Mouse (Mus musculus) kidney, embryonic 14.5 days (tissue): ENCODE measurements around the gene Gm11077. TPM values are rescaled to one million over a fixed set of nuclear protein-coding genes. Genes with fewer than 3 reads are reported as not detected.

Experiments used
- ATAC-seq: fragments of 200-750 bp; cut with Nextera tagmentation; 2 replicates; pipeline ENCODE4 v1.8.0; 2017; ENCODE audit warnings: moderate number of reproducible peaks, mild to moderate bottlenecking, moderate TSS enrichment, moderate library complexity; ENCODE audit not compliant: low FRiP score, low TSS enrichment
- H3K27ac ChIP-seq: fragments of 300-500 bp; sonication (generic); 2 replicates; pipeline ENCODE4 v1.5.1; 2014; ENCODE audit warnings: low read depth, mild to moderate bottlenecking, low read length, moderate library complexity, mixed read lengths
- H3K27me3 ChIP-seq: fragments of 300-500 bp; sonication (generic); 2 replicates; pipeline ENCODE4 v1.6.1; 2014; ENCODE audit warnings: mild to moderate bottlenecking, low read length; ENCODE audit not compliant: control insufficient read depth, insufficient read depth
- H3K36me3 ChIP-seq: fragments of 300-500 bp; sonication (generic); 2 replicates; pipeline ENCODE4 v1.6.1; 2014; ENCODE audit warnings: low read length, mixed read lengths; ENCODE audit not compliant: control insufficient read depth, insufficient read depth
- H3K4me1 ChIP-seq: fragments of 300-500 bp; sonication (generic); 2 replicates; pipeline ENCODE4 v1.6.1; 2014; ENCODE audit warnings: low read length, mixed read lengths; ENCODE audit not compliant: control insufficient read depth, insufficient read depth
- H3K4me2 ChIP-seq: fragments of 300-500 bp; sonication (generic); replicated peaks from 2 replicates; pipeline ENCODE4 v1.6.1; 2014; ENCODE audit warnings: low read depth, mild to moderate bottlenecking, low read length
- H3K4me3 ChIP-seq: fragments of 300-500 bp; sonication (generic); 2 replicates; pipeline ENCODE4 v1.5.1; 2014; ENCODE audit warnings: mild to moderate bottlenecking, low read length
- H3K9ac ChIP-seq: fragments of 300-500 bp; sonication (generic); 2 replicates; pipeline ENCODE4 v1.6.1; 2014; ENCODE audit warnings: low read depth, mild to moderate bottlenecking, low read length, moderate library complexity
- H3K9me3 ChIP-seq: fragments of 300-500 bp; sonication (generic); 2 replicates; pipeline ENCODE4 v1.6.1; 2016; ENCODE audit warnings: low read length; ENCODE audit not compliant: control insufficient read depth
- WGBS: fragments of 180-500 bp; shearing (Covaris S2); extraction: QIAGEN DNeasy Blood & Tissue Kit; methylation state at CpG from one replicate; pipeline ENCODE4 v1.1.7; 2014; 5-methylcytosine and 5-hydroxymethylcytosine counted together
- polyA plus RNA-seq: library from polyadenylated mRNA; unstranded; fragments of >200 nt; fragmentation: Nextera tagmentation; extraction: Ambion mirVana; gene quantifications from 2 replicates; pipeline ENCODE4 v1.2.1, GENCODE M21; 2014

The Gm11077 gene
- polyA plus RNA-seq, 1 experiment from 2014 or later = not detected

DNA sequence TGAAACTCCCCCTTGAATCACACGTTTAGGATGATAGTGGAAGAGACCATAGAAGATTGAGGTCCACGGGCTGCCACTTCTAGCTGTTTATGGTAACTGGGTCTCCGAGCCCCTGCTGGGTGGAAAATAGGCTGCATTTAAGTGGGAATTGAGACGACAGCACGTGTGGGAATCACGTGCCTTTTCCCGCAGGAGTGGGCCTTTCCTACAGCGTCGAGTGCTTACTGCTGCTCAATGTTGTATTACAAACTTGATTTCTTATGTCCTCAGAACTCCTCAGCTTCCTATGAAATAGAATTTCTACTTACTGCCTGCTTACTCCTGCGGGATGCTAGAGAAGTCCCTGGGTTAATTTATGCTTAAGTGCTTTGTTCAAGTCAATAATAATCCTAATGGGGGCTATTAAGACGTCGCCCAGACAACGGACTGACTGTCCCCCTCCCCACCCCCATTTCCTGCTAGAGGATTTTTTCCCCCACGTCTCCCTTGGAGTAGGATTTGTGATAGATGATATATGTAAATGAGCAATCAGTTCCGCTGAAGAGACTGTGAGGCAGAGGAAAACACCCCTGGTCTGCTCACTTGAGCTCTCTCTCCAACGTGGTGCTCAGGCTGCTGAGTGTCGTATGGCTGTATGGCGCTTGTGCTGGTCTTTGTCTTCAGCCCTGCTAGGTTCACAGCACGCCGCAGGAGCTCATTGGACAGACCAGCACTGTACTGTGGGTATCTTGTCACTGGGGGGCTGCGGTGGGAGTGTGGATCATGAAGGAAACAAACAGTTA, 40.0 kb downstream of the Gm11077 start:
- Histone ChIP-seq H3K9me3 (no peaks in the 10 kb centered on the region), H3K4me2 (no peak overlapping the region), H3K27me3 (no peaks in the 10 kb centered on the region), H3K27ac (0 out of 2 replicates have a peak overlapping the region, but pooled peaks have one; percentile 11), H3K9ac (peak overlapping the region; percentile 4; the same call in 1 of the 2 replicates), H3K4me1 (0 out of 2 replicates have a peak, but pooled peaks cover 7% of the 10 kb centered on the region), H3K36me3 (no peaks in the 10 kb centered on the region), H3K4me3 (no peak overlapping the region)
- 42% methylated on average over 21 of the region's 21 CpGs for WGBS
- peak; percentile 44 for ATAC-seq

DNA sequence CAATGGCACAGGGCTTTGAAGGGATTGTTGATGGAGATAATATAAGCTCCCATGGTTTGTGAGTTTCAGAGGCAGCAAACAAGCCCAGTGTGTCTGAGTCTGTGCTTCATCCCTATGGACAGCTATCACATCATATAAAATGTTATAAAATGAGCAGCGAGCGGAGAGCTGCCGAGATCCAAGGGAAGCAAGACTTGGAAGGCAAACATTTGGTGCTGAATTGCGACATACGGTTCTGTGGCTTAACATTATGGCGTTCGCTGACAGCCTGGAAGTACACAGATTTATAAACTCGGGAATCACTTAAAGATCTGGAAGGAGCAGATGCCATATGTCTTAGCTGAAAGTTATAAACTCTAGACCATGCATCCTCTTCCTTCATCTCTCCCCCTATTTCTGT, 47.2 kb downstream of the Gm11077 start:
- no peak overlapping the region for H3K4me3 ChIP-seq
- H3K27ac ChIP-seq = no peak overlapping the region
- H3K9me3 ChIP-seq = no peaks in the 10 kb centered on the region
- no peak overlapping the region for H3K9ac ChIP-seq
- H3K27me3 ChIP-seq = no peaks in the 10 kb centered on the region
- H3K4me1 ChIP-seq = no peaks in the 10 kb centered on the region
- no peak overlapping the region for H3K4me2 ChIP-seq
- H3K36me3 ChIP-seq = no peaks in the 10 kb centered on the region
- 76% methylated on average over 8 of the region's 8 CpGs for WGBS
- no peak for ATAC-seq

DNA sequence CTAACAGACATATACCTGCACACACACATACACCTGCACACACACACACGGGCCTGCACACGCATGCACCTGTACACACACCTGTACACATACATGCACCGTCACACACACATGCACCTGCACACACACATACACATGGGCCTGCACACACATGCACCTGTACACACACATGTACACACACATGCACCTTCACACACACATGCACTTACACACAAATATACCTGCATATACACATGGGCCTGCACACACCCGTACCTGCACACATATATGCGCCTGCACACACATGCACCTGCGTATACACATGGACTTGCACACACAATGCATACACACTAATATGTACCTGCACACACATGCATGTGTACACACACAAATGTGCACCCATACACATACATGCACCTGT, 53.4 kb downstream of the Gm11077 start:
- Histone ChIP-seq H3K27ac (no peak overlapping the region), H3K36me3 (no peaks in the 10 kb centered on the region), H3K4me3 (no peak overlapping the region), H3K27me3 (no peaks in the 10 kb centered on the region), H3K4me2 (no peak overlapping the region), H3K4me1 (no peaks in the 10 kb centered on the region), H3K9ac (no peak overlapping the region), H3K9me3 (no peaks in the 10 kb centered on the region)
- 94% methylated on average over 6 of the region's 6 CpGs for WGBS
- ATAC-seq = no peak

DNA sequence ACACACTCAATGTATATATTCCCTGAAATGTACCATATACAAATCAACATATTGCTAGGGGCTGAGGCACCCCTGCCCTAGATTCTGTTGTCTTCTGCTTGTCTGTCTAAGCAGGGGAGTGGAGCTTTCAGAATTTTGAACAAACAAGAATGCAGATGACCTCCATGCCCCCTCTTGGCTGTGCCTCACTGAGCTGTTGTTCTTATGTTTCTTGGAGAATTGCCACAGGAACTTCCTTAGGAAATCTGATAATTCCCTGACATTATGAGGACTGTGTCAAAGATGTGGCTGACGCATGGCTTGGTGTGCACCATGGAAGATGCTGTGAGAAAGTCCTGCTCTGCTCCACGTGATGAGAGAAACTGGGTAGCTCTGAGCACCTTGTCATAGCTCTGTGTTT, 57.0 kb downstream of the Gm11077 start:
- Histone ChIP-seq H3K4me1 (no peaks in the 10 kb centered on the region), H3K27me3 (no peaks in the 10 kb centered on the region), H3K4me2 (no peak overlapping the region), H3K9me3 (no peaks in the 10 kb centered on the region), H3K27ac (no peak overlapping the region; the same call in 1 of the 2 replicates), H3K4me3 (no peak overlapping the region), H3K9ac (no peak overlapping the region), H3K36me3 (no peaks in the 10 kb centered on the region)
- WGBS = 25% methylated on average over 2 of the region's 2 CpGs
- ATAC-seq = peak; percentile 69; the same call in 1 of the 2 replicates

DNA sequence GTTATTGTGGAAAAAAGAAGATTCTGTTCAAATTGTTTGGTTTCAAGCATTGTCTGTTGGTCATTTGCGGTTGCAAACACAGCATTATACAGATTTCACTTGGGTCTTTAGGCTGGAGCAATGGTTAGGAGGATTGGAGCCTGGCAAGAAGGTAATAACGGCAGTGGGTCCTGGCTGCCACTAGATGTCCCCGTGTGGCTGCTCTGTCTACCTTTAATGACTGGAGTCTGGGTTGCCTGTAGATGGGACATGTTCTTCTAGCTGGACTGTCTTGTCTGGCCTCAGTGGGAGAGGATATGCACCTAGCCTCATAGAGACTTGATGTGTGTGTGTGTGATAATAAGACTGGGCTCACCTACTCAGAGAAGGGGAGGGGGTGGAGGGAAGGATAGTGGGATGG, 60.8 kb downstream of the Gm11077 start:
- peak; percentile 54 for ATAC-seq
- 39% methylated on average over 3 of the region's 3 CpGs for WGBS
- no peaks in the 10 kb centered on the region for H3K27me3 ChIP-seq
- no peak overlapping the region for H3K9ac ChIP-seq
- no peak overlapping the region for H3K27ac ChIP-seq
- no peaks in the 10 kb centered on the region for H3K36me3 ChIP-seq
- no peak overlapping the region for H3K4me3 ChIP-seq
- H3K9me3 ChIP-seq = no peaks in the 10 kb centered on the region
- H3K4me2 ChIP-seq = no peak overlapping the region
- no peaks in the 10 kb centered on the region for H3K4me1 ChIP-seq

DNA sequence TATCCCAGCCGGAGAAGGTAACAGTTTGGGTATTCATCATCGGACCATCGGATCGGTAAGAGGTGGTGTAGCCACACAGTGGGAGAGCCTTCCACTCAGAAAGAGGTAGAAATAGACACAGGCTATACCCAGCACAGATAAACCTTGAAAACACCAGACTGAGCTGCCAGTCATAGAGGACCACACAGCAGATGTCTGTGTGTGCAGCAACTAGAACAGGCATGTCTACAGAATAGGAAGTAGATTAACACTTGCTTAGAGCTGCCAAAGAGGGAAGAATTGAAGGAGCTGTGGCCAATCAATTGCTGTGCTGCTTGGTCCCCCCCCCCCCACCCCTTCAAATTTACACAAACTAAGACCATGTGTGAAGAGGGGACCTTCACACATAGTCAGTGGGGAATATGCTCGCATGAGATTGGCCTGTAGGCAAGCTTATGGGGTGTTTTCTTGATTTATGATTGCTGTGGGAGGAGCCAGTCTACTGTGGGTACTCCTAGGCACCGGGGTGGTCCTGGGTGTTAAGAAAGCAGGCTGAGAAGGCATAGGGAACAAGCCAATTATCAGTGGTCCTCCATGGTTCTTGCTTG, 64.7 kb downstream of the Gm11077 start:
- Histone ChIP-seq H3K4me1 (no peaks in the 10 kb centered on the region), H3K27ac (no peak overlapping the region), H3K9me3 (no peaks in the 10 kb centered on the region), H3K9ac (no peak overlapping the region), H3K27me3 (no peaks in the 10 kb centered on the region), H3K4me2 (no peak overlapping the region), H3K36me3 (no peaks in the 10 kb centered on the region), H3K4me3 (no peak overlapping the region)
- WGBS = 82% methylated on average over 6 of the region's 6 CpGs
- no peak for ATAC-seq

DNA sequence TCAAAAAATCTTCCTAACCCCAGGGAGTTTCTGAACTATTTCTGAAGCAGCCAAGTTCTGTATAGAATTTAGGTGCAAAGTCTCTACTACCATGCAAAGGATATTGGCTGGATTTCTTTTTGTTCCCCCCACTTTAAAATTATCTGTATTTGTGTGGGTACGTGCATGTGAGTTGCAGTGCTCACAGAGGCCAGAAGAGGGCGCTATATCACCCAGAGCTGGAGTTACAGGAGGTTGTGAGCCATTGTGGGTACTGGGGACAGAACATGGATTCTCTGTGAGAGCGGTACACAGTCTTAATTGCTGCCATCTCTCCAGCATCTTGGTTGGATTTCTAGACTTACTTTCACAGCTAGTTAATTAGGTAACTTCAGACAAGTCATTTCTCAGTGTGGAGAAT, 69.8 kb downstream of the Gm11077 start:
- Histone ChIP-seq H3K4me3 (no peak overlapping the region), H3K9me3 (no peaks in the 10 kb centered on the region), H3K4me2 (no peak overlapping the region), H3K36me3 (no peaks in the 10 kb centered on the region), H3K4me1 (no peaks in the 10 kb centered on the region), H3K27me3 (no peaks in the 10 kb centered on the region), H3K9ac (no peak overlapping the region), H3K27ac (no peak overlapping the region)
- 70% methylated on average over 3 of the region's 3 CpGs for WGBS
- ATAC-seq = no peak

DNA sequence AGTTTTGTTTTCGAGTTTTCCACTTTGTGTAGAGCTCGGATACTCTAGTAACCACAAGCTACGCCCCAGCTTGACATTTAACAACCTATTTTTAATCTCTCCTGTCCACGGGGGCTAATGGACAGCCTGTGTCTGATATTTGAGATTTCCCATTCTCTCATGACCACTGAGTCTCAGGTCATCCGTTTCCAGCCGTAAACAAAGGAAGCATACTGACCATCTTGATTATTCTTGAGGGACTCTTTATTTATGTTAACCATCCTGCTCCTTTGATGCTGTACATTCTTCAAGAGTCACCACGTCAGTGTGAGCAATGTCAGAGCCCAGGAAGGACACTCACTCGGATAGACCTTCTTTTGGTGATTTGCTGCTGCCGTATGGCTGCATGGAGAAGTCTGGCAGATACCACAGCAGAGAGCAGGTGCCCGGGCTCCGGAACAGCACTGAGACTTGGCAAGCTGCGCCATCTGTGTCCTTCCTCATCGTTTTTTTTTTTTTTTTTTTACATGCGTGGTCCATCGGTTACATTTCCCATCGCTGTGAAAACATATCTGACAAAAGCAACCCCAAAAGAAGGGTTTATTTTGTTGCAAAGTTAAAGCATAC, 70.5 kb downstream of the Gm11077 start:
- ATAC-seq = no peak
- H3K9me3 ChIP-seq = no peaks in the 10 kb centered on the region
- no peaks in the 10 kb centered on the region for H3K27me3 ChIP-seq
- 86% methylated on average over 16 of the region's 16 CpGs for WGBS
- H3K4me2 ChIP-seq = no peak overlapping the region
- H3K4me1 ChIP-seq = no peaks in the 10 kb centered on the region
- H3K9ac ChIP-seq = no peak overlapping the region
- no peak overlapping the region for H3K27ac ChIP-seq
- H3K4me3 ChIP-seq = no peak overlapping the region
- no peaks in the 10 kb centered on the region for H3K36me3 ChIP-seq

DNA sequence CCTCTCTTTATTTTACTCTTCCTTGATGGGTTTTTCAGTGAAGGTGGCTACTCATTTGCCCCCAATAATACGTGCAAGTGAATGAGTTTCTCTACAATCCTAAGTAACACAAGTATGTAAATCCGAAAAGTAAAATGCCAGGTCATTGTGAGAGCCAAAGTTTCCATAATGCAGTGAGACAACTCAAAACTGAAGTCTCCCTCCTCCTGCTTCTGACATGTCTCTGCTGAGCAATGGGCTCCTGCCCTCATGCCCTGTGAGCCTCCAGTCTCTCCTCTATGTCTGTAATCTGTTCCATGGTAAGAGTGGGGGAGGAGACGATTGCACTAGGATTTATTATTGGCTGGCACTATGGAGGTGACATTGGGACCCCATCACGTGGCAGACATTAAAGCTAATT, 71.5 kb downstream of the Gm11077 start:
- Histone ChIP-seq H3K4me1 (no peaks in the 10 kb centered on the region), H3K36me3 (no peaks in the 10 kb centered on the region), H3K27ac (no peak overlapping the region), H3K4me3 (no peak overlapping the region), H3K27me3 (no peaks in the 10 kb centered on the region), H3K9ac (no peak overlapping the region), H3K9me3 (no peaks in the 10 kb centered on the region), H3K4me2 (no peak overlapping the region)
- WGBS = 82% methylated on average over 4 of the region's 4 CpGs
- no peak for ATAC-seq
